Mouse (Mus musculus) hindbrain, embryonic 16.5 days (tissue): ENCODE measurements around the gene Idua. TPM values are rescaled to one million over a fixed set of nuclear protein-coding genes. Genes with fewer than 3 reads are reported as not detected.
A peak's percentile ranks its signal among the peaks of the same experiment; 100 is the strongest.
"Not testable (repeated sequence)": the region's sequence is repeated elsewhere in the genome, so short reads cannot be mapped to it uniquely, and the experiment has no call there.

Source experiments
- ATAC-seq: fragments of 200-750 bp; cut with Nextera tagmentation; 2 replicates; pipeline ENCODE4 v1.8.0; 2017; ENCODE audit warnings: moderate TSS enrichment, moderate library complexity
- H3K27ac ChIP-seq: fragments of 300-500 bp; sonication (generic); 2 replicates; pipeline ENCODE4 v1.5.1; 2014; ENCODE audit warnings: low read depth, mild to moderate bottlenecking, control low read depth, low read length, moderate library complexity
- H3K27me3 ChIP-seq: fragments of 300-500 bp; sonication (generic); replicated peaks from 2 replicates; pipeline ENCODE4 v1.6.1; 2014; ENCODE audit warnings: low read length; ENCODE audit not compliant: control insufficient read depth, insufficient read depth
- H3K36me3 ChIP-seq: fragments of 300-500 bp; sonication (generic); 2 replicates; pipeline ENCODE4 v1.6.1; 2014; ENCODE audit warnings: mild to moderate bottlenecking, low read length, moderate library complexity, mixed read lengths; ENCODE audit not compliant: control insufficient read depth, insufficient read depth
- H3K4me1 ChIP-seq: fragments of 300-500 bp; sonication (generic); 2 replicates; pipeline ENCODE4 v1.6.1; 2014; ENCODE audit warnings: low read depth, low read length; ENCODE audit not compliant: control insufficient read depth, insufficient read depth
- H3K4me2 ChIP-seq: fragments of 300-500 bp; sonication (generic); 2 replicates; pipeline ENCODE4 v1.6.1; 2014; ENCODE audit warnings: mild to moderate bottlenecking, low read length, control low read depth, moderate library complexity
- H3K4me3 ChIP-seq: fragments of 300-500 bp; sonication (generic); 2 replicates; pipeline ENCODE4 v1.5.1; 2014; ENCODE audit warnings: mild to moderate bottlenecking, low read length, control low read depth, moderate library complexity
- H3K9ac ChIP-seq: fragments of 300-500 bp; sonication (generic); 2 replicates; pipeline ENCODE4 v1.6.1; 2014; ENCODE audit warnings: low read depth, mild to moderate bottlenecking, control low read depth, low read length, moderate library complexity
- H3K9me3 ChIP-seq: fragments of 300-500 bp; sonication (generic); 2 replicates; pipeline ENCODE4 v1.6.1; 2014; ENCODE audit warnings: mild to moderate bottlenecking, low read length, moderate library complexity; ENCODE audit not compliant: control insufficient read depth
- WGBS: fragments of 180-500 bp; shearing (Covaris S2); extraction: QIAGEN DNeasy Blood & Tissue Kit; methylation state at CpG from one replicate; pipeline ENCODE4 v1.1.7; 2014; 5-methylcytosine and 5-hydroxymethylcytosine counted together
- polyA plus RNA-seq: library from polyadenylated mRNA; unstranded; fragments of >200 nt; fragmentation: Nextera tagmentation; extraction: Ambion mirVana; gene quantifications from 2 replicates; pipeline ENCODE4 v1.2.1, GENCODE M21; 2015

Gene Idua
- polyA plus RNA-seq, result 13.3 and 13.7 TPM in 2 replicates

DNA sequence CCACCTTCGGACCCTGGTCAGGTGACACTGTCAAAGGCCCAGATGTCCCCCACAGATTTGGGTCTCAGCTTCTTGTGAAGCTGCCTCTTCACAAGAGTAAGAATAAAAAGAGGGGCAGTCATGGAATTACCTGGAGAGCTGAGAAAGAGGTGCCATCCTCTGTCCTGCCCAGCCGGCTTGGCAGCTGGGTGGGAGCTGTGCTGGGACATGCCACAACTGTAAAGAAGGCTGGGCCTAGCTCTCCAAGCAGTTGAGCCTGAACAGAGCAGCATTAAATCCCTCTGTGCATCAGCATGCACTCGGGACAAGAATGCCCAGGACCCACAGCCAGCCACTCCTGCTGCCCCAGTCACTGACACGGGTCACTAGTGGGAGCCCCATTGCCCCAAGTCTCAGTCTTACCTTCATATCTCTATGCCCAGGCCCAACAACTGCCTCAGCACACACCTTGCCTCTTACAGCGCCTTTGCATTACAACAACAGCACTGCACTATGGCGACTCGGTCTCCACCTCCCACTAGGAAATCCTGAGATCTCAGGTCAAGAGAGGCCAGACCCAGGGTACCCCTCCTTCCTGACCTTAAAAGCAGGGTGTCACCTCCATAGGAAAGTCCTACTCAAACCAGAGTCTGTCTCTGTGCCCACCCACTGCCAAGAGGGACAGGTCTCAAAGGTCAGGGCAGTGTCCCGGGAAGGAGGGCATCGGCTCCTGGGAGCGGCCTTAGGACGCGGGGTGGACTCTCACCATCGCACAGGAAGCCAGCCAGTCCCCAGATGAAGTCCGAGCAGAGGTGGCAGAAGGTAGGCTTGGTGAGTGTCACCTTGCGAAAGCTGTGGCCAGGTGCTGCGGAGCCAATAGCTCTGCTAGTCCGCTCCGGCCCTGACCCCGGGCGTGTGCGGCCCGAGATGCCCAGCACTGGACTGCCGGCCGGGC is at the start of gene Idua:
TSS of gene Idua (plus strand) at position 634 of the 934 bp plus-strand sequence.
- ATAC-seq, result peak; percentile 71
- Histone ChIP-seq H3K27me3 (no peaks in the 10 kb centered on the region), H3K4me3 (peak within 1 kb of the TSS; percentile 95), H3K4me2 (peak within 1 kb of the TSS; percentile 91), H3K9ac (peak within 1 kb of the TSS; percentile 98), H3K27ac (peak within 1 kb of the TSS; percentile 41), H3K9me3 (no peaks in the 10 kb centered on the region), H3K36me3 (peaks cover 16% of the 10 kb centered on the region), H3K4me1 (peaks cover 17% of the 10 kb centered on the region)
- WGBS, result 10% methylated on average over 24 of the region's 24 CpGs

DNA sequence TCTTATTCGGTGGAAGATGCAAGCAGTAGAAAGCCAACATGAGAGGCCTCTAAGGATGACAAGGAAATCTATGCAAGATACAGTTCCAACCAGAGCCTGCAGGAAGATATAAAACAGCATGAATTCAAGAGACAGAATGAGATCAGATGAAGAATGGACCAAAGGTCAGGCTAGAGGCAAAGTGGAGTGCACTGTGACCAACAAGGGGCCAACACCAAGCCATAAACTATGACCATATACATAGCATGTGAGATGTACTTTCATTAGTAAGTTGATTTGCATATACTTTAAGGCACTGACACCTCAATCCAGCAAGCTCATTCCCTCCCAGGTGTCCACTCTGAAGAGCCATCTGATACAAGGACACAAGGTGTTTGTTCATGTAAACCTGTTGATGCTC is 49.7 kb upstream of the Idua start:
- H3K36me3 ChIP-seq, result peaks cover 72% of the 10 kb centered on the region
- no peak overlapping the region for H3K4me3 ChIP-seq
- H3K27me3 ChIP-seq, result no peaks in the 10 kb centered on the region
- H3K27ac ChIP-seq, result no peak overlapping the region
- H3K4me2 ChIP-seq, result no peak overlapping the region
- 97% methylated on average over 1 of the region's 1 CpGs for WGBS
- ATAC-seq, result no peak
- H3K4me1 ChIP-seq, result no peaks in the 10 kb centered on the region
- no peak overlapping the region for H3K9ac ChIP-seq
- no peaks in the 10 kb centered on the region for H3K9me3 ChIP-seq

DNA sequence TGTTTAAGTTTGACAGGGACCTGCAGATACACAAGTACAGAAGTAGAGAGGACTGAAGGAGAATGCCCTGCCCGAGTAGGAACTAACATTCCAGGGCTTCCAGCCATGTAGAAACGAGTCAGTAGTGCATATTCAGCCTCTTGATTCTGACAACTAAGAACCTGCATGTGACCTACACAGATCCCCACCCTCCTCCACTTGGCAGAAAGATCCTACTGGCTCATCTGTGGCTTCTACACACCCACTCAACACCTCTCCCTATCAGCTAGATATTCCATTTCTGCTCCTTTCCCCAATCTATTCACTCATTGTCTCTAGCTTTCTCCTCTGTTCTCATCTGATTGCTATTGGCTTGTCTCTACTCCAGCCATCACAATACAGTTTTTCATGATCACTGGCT is 38.3 kb upstream of the Idua start:
- no peak for ATAC-seq
- H3K27me3 ChIP-seq, result no peaks in the 10 kb centered on the region
- H3K9ac ChIP-seq, result no peak overlapping the region
- peaks cover 16% of the 10 kb centered on the region for H3K36me3 ChIP-seq
- no peak overlapping the region for H3K27ac ChIP-seq
- no peak overlapping the region for H3K4me3 ChIP-seq
- WGBS, result 74% methylated on average over 2 of the region's 2 CpGs
- no peak overlapping the region for H3K4me2 ChIP-seq
- no peaks in the 10 kb centered on the region for H3K4me1 ChIP-seq
- H3K9me3 ChIP-seq, result no peaks in the 10 kb centered on the region

DNA sequence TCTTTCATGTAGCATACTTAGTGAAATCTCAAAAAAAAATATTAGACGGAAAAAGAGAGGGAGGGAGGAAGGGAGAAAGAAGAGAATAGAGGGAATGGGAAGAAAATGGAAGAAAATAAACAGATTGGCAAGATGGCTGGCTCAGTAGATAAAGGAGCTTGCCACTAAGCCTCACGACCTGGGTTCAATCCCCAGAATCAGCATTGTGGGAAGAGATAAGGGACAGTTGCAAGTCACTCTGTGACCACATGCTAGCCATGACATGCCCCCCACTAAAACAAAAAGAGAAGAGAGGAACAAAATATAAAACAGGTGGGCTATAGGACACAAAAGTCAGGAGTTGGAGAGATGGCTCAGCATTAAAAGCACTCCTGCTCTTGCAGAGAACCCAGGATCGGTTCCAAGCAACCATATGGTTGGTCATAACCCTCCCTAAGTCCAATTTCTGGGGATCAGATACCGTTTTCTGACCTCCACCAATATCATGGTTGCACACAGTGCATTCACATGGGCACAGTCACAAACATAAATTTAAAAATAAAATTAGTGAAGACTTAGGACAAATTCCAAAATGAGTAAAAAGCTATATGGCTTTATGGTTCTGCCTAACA is 34.0 kb upstream of the Idua start:
- no peak overlapping the region for H3K4me3 ChIP-seq
- no peak overlapping the region for H3K4me2 ChIP-seq
- 88% methylated on average over 4 of the region's 4 CpGs for WGBS
- H3K27ac ChIP-seq, result no peak overlapping the region
- H3K36me3 ChIP-seq, result peaks cover 16% of the 10 kb centered on the region
- ATAC-seq, result no peak
- peaks cover 19% of the 10 kb centered on the region for H3K4me1 ChIP-seq
- H3K9me3 ChIP-seq, result no peaks in the 10 kb centered on the region
- H3K9ac ChIP-seq, result no peak overlapping the region
- H3K27me3 ChIP-seq, result no peaks in the 10 kb centered on the region

DNA sequence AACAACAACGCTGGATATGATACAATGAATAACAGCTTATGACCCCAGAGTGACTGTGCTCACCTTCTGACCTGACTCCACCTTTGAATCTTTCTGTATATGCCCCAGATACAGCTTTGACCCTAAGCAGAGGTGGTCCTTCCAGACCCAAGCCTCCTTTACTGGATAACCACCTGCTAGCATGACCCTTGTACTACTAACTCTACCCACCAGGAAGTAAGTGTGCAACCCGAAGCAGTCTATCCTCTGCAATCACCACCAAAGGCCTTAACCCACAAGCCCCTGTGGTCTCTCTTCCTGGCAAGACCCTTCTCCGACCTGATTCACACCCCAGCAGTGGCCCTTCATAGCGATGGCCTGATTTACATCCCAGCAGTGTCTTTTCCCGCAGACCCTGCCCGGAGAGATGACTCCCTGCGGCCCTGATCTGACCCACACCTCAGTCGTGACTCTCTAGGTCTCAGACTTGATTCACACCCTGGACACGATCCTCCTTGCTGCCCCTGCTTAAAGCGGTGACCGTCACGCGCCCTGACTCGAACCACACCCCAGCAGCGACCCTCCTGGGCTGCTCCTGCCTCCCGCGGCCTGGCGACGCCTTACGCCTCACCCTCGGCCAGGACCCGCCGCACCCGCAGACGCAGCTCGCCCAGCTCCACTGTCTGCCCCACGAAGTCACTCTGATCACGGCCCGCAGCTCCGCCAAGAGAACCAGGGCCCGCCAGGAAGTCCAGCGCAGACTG is 31.1 kb upstream of the Idua start:
- H3K4me3 ChIP-seq, result peak overlapping the region; percentile 98
- H3K9me3 ChIP-seq, result no peaks in the 10 kb centered on the region
- 1% methylated on average over 32 of the region's 32 CpGs for WGBS
- peaks cover 2% of the 10 kb centered on the region for H3K36me3 ChIP-seq
- peak; percentile 87 for ATAC-seq
- H3K4me1 ChIP-seq, result peaks cover 19% of the 10 kb centered on the region
- H3K9ac ChIP-seq, result peak overlapping the region; percentile 99
- peak overlapping the region; percentile 91 for H3K27ac ChIP-seq
- H3K27me3 ChIP-seq, result no peaks in the 10 kb centered on the region
- H3K4me2 ChIP-seq, result peak overlapping the region; percentile 90

DNA sequence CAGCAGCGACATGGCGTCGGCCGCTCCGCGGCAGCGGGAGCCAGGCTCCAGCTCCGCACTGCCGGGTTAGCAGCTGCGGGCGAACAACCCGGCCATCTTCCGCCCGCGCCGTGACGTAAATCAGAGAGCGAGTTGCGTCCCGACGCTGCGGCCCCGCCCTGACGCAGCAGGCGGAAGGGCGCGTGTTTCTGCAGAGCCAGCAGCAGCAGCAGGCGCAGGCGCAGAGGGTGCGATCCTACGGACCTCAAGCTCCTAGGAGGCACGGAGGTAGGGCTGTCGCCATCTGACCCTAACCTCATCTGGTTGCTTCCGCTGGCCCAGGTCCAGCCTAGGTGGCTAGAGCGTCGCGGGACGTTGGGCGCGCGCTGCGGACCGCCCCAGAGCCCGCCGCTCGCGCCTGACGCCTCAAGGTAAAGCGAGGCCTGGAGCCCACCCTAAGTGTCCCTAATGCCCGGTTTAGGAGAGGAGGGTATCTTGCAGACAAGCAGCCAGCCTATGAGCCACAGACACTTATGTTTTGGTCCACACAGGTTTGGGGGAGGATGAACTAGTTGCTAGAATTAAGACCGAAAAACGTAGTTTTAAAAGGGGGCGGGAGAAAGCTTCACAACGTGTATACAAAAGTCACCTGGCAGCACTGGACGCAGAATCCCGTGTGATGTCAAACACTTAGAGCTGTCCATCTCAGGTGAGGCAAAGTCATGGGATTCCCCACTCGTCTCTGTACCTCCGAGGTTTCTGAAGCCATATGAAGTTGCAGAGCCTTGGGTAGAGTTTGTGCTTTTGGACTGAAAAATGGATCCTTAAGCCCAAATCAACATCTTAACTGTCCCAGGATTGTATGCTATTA is 30.3 kb upstream of the Idua start, which contains the start of the genes Gak and Tmem175:
TSS of gene Gak (minus strand) at position 122 of the 850 bp plus-strand sequence.
TSS of gene Tmem175 (plus strand) at position 137 of the 850 bp plus-strand sequence.
- peak; percentile 98 for ATAC-seq
- Histone ChIP-seq H3K27me3 (no peaks in the 10 kb centered on the region), H3K4me1 (peaks cover 19% of the 10 kb centered on the region), H3K4me3 (peak within 1 kb of the TSS; percentile 98), H3K9me3 (no peaks in the 10 kb centered on the region), H3K27ac (peak within 1 kb of the TSS; percentile 91), H3K4me2 (peak within 1 kb of the TSS; percentile 90), H3K9ac (peak within 1 kb of the TSS; percentile 99), H3K36me3 (no peaks in the 10 kb centered on the region)
- WGBS, result under 1% methylated on average over 58 of the region's 58 CpGs

DNA sequence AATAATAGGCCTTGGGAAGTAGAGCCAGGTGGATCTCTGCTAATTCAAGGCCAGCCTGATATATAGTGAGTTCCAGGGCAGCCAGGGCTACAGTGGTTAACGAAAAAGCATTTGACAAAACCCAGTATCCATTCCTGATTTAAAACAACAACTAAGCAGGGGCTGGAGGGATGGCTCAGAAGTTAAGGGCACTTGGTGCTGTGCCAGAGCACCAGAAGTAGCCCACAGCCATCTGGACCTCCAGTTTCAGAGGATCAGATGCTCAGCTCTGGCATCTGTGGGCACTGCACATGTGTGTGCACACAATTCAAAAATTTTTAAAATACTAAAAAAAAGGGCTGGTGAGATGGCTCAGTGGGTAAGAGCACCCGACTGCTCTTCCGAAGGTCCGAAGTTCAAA is 26.5 kb upstream of the Idua start:
- WGBS, result 87% methylated on average over 4 of the region's 4 CpGs
- Histone ChIP-seq H3K4me1 (peaks cover 5% of the 10 kb centered on the region), H3K36me3 (no peaks in the 10 kb centered on the region; the same call in 1 of the 2 replicates), H3K9me3 (no peaks in the 10 kb centered on the region), H3K9ac (no peak overlapping the region), H3K27me3 (no peaks in the 10 kb centered on the region), H3K4me2 (no peak overlapping the region), H3K4me3 (no peak overlapping the region), H3K27ac (no peak overlapping the region)
- no peak for ATAC-seq

DNA sequence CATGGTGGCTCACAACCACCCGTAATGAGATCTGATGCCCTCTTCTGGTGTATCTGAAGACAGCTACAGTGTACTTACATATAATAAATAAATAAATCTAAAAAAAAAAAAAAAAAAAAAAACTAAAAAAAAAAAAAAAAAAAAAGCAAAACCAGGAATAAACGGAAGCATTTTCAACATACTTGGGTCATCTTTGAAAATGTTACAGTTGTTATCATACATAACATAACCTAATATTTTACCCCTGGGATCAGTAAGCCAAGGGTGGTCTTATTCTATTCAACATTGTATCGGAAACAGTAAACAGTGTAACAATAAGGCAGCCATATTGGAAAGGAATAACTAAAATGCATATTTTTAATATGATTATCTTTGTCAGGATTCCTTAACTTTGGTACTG is 26.0 kb upstream of the Idua start:
- H3K4me2 ChIP-seq, H3K27ac ChIP-seq, H3K9ac ChIP-seq, H3K36me3 ChIP-seq, H3K4me3 ChIP-seq, H3K27me3 ChIP-seq, H3K4me1 ChIP-seq, H3K9me3 ChIP-seq, ATAC-seq: not testable (repeated sequence)
- WGBS, result 85% methylated on average over 2 of the region's 3 CpGs
